Mouse (Mus musculus) gastrocnemius, postnatal 25 days (tissue): ENCODE measurements at regions not wholly inside any gene's neighbourhood (a gene's known extent, or its start where the extent isn't known, plus 50 kb on each side); places are given as distances from the start of the nearest gene placed in this dataset.
A peak's percentile ranks its signal among the peaks of the same experiment; 100 is the strongest.

Experiments used
- DNase-seq: peaks from one replicate; pipeline ENCODE4 v3.0.0; 2022

DNA sequence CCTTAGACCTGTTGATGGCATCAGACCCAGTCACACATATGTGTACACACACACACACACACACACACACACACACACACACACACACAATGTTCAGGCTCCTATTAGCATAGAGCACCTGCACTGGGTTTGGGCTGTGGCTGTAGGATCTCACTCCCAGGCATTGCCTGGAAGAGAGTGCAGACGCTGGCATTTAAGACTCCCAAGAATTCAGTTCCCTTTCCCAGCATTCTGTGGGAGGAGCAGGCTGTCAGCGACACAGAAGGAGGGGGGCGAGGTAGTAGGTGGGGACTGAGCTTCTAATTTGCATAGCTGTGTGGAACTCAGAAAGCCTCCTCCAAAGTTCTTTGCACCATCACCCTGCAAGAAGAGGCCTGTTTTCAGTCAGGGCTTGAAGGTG, 374.2 kb upstream of the Fam49b start:
- no peak for DNase-seq

GRCm38 (mm10) chr15:64434908-64435307, 374.6 kb upstream of the Fam49b start:
- no peak for DNase-seq

DNA sequence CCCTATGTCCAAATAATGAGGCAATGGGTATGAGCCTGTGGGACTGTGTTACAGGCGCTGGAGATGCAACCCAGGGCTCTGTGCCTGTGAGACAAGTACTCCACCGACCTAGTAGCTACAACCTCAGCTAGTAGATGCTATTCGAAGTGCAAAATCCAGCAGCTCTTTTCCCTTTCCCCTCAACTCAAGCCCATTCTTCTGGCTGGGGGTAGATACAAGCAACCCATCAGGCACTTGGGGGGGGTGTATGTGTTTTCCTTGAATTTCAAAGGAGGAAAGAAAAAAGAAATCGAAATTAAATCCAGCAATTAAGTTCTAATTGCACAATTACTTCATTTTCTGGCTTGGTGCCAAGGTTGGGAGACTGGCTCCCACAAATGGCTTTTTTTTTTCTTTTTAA, 372.4 kb upstream of the Gm21798 start:
- no peak for DNase-seq

DNA sequence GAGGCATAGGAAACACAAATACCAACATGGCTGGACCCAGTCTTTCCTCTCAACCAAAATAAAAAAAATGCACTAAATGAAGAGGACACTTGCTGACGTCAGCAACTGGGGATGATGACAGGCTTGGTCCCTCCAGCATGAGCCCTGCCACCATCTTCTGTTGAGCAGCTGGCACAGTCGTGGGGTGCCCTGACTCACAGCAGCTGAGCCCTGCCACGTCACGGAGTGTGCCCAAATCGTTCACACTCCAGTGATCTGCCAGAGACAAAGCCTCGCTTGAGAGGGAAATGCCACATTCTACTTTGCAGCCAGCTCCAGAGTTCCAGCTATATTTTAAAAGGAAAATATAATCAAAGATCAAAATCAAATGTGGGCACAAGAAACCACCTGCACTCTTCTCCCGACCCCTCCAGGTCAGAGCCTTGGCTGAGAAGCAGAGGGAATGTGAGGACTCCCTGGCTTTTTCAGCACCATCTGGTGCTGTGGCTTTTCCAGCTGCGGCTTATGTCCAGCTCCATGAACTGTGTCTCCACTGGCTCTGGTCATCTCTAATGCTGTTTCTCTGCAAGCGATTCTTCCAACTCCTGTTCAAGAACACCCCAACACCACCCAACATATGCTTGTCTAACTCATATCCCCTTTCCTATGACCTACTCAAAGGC, 371.0 kb upstream of the Gm21798 start:
- peak; percentile 34 for DNase-seq

GRCm38 (mm10) chr15:64447239-64447952, 370.1 kb upstream of the Gm21798 start:
- no peak for DNase-seq

GRCm38 (mm10) chr15:64448581-64449140, 368.8 kb upstream of the Gm21798 start:
- peak; percentile 10 for DNase-seq

- DNase-seq, result peak; percentile 61
These were observed 346.8 kb upstream of the Gm21798 start for GRCm38 (mm10) chr15:64470743-64471142.

GRCm38 (mm10) chr15:64471597-64471996, 345.9 kb upstream of the Gm21798 start:
- no peak for DNase-seq

DNA sequence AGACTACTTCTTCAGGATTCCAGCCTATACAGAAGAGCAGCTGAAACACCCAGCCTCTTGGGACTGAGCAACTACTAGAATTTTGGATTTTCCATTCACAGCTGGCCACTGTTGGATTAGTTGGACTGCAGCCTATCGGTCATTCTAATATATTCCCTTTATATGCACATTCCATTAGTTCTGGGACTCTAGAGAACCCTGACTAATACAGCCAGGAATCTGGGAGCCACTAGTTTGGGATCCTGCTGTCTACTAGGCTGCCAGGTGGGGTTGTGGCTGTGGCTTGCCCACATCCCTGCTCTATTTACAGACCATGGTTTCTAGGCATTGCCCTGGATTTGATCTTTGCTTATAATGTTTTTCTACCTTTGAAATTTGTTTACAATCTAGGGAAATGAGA, 343.3 kb upstream of the Gm21798 start:
- DNase-seq, result no peak

DNA sequence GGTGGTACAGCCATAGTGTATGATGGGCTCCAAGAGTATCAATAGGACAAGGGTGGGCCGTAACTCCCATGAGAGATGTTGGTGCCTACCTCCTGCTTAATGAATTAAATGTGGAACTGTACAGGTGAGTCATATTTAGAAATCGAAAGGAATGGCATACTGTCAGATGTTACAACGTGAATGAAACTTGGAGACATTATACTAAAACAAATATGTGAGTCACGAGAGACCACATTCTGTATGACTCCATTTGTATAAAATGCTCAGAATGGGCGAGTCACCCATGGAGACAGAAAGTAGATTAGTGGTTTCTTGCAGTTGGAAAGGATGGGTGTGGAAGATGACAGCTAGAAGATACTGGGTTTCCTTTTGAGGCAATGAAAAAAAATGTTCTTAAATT, 340.4 kb upstream of the Gm21798 start:
- no peak for DNase-seq

GRCm38 (mm10) chr15:64480625-64481024, 336.9 kb upstream of the Gm21798 start:
- no peak for DNase-seq

GRCm38 (mm10) chr15:64481226-64481625, 336.3 kb upstream of the Gm21798 start:
- no peak for DNase-seq

DNA sequence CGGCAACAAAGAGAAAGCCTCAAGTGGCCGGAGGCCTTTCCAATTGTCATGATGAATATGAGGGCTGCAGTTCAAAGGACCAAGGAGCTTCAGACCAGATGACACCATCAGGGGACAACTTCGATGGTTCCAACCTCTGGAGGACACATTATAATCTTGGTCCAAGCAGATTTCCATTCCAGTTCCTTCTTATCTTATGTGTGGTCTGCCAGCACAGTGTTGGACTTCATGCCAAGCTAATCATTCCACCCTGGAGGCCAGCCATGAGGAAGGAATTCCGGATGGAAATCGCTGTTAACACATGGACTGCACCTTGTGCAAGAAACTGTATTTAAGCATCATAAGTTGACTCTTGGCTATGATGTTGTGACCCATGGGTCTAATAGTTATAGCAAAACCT, 334.5 kb upstream of the Gm21798 start:
- DNase-seq, result no peak

- DNase-seq, result no peak
These were observed 329.7 kb upstream of the Gm21798 start for GRCm38 (mm10) chr15:64487801-64488200.

DNA sequence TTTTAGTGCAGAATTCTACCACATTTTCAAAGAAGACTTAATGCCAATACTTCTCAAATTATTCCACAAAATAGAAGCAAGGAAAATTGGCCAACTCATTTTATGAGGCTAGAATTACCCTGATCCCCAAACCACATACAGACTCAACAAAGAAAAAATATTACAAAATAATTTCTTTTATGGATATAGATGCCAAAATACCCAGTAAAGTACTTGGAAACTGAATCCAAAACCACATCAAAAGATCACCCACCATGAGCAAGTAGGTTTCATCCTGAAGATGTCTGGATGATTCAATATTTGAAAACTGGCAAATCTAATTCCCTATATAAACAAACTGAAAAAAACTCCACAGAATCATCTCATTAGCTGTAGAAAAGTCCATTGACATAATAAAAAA, 316.7 kb upstream of the Gm21798 start:
- no peak for DNase-seq

DNA sequence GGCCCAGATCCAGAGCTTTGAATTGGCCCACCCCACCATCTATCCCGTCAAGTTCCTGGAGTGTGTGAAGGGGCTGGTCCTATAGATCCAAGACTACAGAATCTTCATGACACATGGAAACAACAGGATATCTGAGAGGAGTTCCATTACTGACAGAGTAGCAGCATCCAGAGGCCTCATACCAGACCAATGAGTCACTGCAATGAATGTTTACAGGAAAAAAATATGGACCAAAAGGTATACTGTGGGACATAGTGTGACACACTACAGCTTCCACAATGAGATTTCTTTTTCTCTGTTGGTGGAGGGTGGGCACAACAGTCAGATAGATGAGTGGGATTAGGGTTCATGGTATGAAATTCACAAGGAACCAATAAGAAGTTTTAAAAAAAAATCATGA, 316.0 kb upstream of the Gm21798 start:
- no peak for DNase-seq

GRCm38 (mm10) chr15:64504751-64505150, 312.7 kb upstream of the Gm21798 start:
- no peak for DNase-seq

DNA sequence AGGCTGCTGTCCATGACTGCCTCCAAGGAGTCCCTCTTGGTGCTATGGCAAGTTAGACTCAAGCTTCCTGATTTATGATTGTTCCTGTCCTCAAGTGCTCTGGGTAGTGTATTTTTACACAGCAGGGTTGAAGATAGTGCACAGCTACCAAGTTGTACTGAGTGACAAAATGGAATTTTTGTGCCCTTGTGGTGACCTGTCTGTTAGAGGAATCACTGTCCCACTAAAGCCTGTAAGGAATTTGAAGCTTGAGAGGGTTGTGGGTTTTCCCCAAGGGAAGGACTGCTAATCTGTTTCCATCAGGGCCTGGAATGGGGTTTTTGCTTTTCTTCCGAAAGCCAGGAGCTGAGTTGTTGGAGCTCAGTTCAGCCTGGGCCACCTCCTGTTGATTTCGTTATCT, 306.8 kb upstream of the Gm21798 start:
- no peak for DNase-seq

DNA sequence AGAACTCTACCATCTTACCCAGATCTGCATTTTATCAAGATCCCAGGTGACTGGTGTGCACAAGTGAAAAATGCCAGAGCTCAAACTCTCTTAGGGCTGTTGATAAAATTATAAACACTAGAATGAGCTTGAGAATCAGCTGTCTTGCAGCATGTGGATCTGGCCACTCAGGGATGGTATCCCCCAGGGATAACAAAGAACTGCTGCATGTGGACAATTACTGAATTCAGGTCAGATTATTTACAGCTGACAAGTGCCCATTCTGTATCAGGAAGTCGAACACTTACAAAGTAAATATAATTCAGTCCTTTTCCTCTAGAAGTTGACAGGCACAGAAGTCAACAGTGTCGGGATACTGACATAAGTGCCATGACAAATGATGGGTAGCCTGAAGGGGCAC, 306.3 kb upstream of the Gm21798 start:
- DNase-seq, result no peak

GRCm38 (mm10) chr15:64512615-64513014, 304.9 kb upstream of the Gm21798 start:
- DNase-seq, result no peak

GRCm38 (mm10) chr15:64513501-64514097, 303.9 kb upstream of the Gm21798 start:
- no peak for DNase-seq

- DNase-seq, result no peak
These were observed 302.3 kb upstream of the Gm21798 start for GRCm38 (mm10) chr15:64515179-64515578.

DNA sequence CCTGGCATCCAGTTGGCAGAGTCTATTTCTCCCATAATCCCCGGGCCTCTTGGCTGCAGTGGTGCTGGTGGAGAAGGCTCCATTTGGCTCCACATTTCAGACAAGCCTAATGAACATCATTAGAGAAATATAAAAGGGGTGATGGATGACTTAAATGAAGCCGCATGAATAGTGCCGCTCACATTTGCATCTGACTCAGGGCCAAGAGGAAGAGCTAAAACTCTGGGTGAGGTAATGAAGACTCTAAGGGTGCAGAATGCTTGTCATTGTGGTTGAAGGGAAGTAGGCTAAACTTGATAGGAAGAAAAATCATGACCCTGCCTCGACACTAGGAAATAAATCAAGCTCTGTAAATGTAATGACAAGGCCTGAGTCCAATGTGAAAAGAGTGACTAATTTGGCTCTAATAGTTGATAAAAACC, 298.3 kb upstream of the Gm21798 start:
- DNase-seq, result no peak
